Mouse (Mus musculus) E14TG2a.4 (cell line): ENCODE measurements around the gene Rtl1.

Experiments used
- CTCF ChIP-seq: conservative IDR thresholded peaks from 2 replicates; pipeline ENCODE4 v1.5.1; 2014; ENCODE audit warnings: low read length
- POU5F1 ChIP-seq: IDR thresholded peaks from 2 replicates; pipeline ENCODE4 v1.6.1; 2014; ENCODE audit warnings: low read length, borderline replicate concordance

GRCm38 (mm10) chr12:109617993-109618392 lies 17.9 kb upstream of the Rtl1 start:
- no peak for TF ChIP-seq CTCF
- no peak for TF ChIP-seq POU5F1
